Mouse (Mus musculus) bone marrow macrophage, adult 2 months (primary cell): ENCODE results near the gene Rpl36.

Experiments used
- CTCF ChIP-seq: IDR thresholded peaks from 2 replicates; pipeline ENCODE4 v1.5.1; 2012; ENCODE audit warnings: low read depth, mild to moderate bottlenecking, low read length, moderate library complexity
- POLR2A ChIP-seq: IDR thresholded peaks from 2 replicates; pipeline ENCODE4 v1.6.1; 2012; ENCODE audit warnings: mild to moderate bottlenecking, low read depth, low read length, borderline replicate concordance

GRCm38 (mm10) chr17:56572154-56572553 lies 41.1 kb upstream of the Rpl36 start:
- no peak for TF ChIP-seq CTCF
- TF ChIP-seq POLR2A = no peak
